Mouse (Mus musculus): ENCODE measurements around the gene Rnf213.

The Rnf213 gene

GRCm38 (mm10) chr11:119514967-119515636 lies 122.2 kb downstream of the Rnf213 start:
- no peak for DNase-seq (ENCODE audit: low spot score in 2 of 2)

GRCm38 (mm10) chr11:119515823-119516676 lies 123.2 kb downstream of the Rnf213 start:
- no peak for DNase-seq (ENCODE audit: low spot score in 2 of 2)

GRCm38 (mm10) chr11:119516677-119517361 lies 123.9 kb downstream of the Rnf213 start:
- DNase-seq (ENCODE audit: low spot score in 2 of 2), result no peak

GRCm38 (mm10) chr11:119519387-119519786 lies 126.5 kb downstream of the Rnf213 start:
- DNase-seq (ENCODE audit: low spot score in 2 of 2), result no peak

- DNase-seq (ENCODE audit: low spot score in 2 of 2), result no peak
Measured at GRCm38 (mm10) chr11:119520005-119520712, 127.3 kb downstream of the Rnf213 start.

GRCm38 (mm10) chr11:119520713-119521063 lies 127.8 kb downstream of the Rnf213 start:
- DNase-seq (ENCODE audit: low spot score in 2 of 2), result no peak

GRCm38 (mm10) chr11:119521920-119522710 lies 129.2 kb downstream of the Rnf213 start:
- DNase-seq (ENCODE audit: low spot score in 2 of 2), result no peak

GRCm38 (mm10) chr11:119522779-119523178 lies 129.9 kb downstream of the Rnf213 start:
- no peak for DNase-seq (ENCODE audit: low spot score in 2 of 2)

GRCm38 (mm10) chr11:119523392-119523791 lies 130.5 kb downstream of the Rnf213 start:
- no peak for DNase-seq (ENCODE audit: low spot score in 2 of 2)

- DNase-seq (ENCODE audit: low spot score in 2 of 2), result peak; percentile 48 to 83
Measured at GRCm38 (mm10) chr11:119524545-119524949, 131.6 kb downstream of the Rnf213 start.

- no peak for DNase-seq (ENCODE audit: low spot score in 2 of 2)
Measured at GRCm38 (mm10) chr11:119526068-119526966, 133.4 kb downstream of the Rnf213 start.

- no peak for DNase-seq (ENCODE audit: low spot score in 2 of 2)
Measured at GRCm38 (mm10) chr11:119528930-119529329, 136.0 kb downstream of the Rnf213 start.

- DNase-seq (ENCODE audit: low spot score in 2 of 2), result no peak
Measured at GRCm38 (mm10) chr11:119532460-119532859, 139.6 kb downstream of the Rnf213 start.

- DNase-seq (ENCODE audit: low spot score in 2 of 2), result no peak
Measured at GRCm38 (mm10) chr11:119533745-119534144, 140.8 kb downstream of the Rnf213 start.

All from urinary bladder, adult 18-20 months (tissue).